Mouse (Mus musculus): ENCODE measurements around the gene Tchh. TPM values are rescaled to one million over a fixed set of nuclear protein-coding genes. Genes with fewer than 3 reads are reported as not detected.

Gene Tchh
- polyA plus RNA-seq, 1 experiment from 2014 or later, result 1.4 TPM

DNA sequence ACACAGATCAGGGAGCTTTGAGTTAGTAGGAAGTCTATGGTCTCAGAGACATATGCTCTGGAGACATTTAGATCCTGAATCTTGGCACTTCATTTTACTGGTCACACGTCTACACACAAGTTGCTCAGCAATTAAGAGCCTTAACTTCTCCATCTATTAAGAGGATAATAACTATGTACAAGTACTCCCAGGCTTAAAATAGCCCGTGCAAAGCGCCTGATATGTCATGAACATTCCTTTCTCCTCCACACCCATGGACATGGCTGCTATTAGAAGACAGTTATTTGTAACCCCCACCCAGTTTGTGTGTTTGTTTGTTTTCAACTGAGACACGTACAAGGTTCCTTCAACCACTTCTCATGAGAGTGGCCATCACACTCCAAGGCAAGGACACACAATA, 25.0 kb downstream of the Tchh start:
- H3K9me3 ChIP-seq (ENCODE audit: low read depth, low read length), result no peaks in the 10 kb centered on the region
- no peak for TF ChIP-seq CTCF (IDR thresholded peaks at IDR 0.05; ENCODE audit: low read depth)
- 65% methylated on average over 4 of the region's 4 CpGs for WGBS
- DNase-seq, result no peak
- H3K4me2 ChIP-seq, result no peak overlapping the region
- peak; percentile 35; the same call in 1 of the 2 replicates for ATAC-seq (ENCODE audit: insufficient read depth)
- no peaks in the 10 kb centered on the region for H3K27me3 ChIP-seq (ENCODE audit: insufficient read depth, low read length)
- no peak overlapping the region for H3K27ac ChIP-seq (ENCODE audit: low read depth)
- no peak overlapping the region for H3K9ac ChIP-seq
- H3K4me3 ChIP-seq (ENCODE audit: low read depth, low read length), result no peak overlapping the region
- H3K36me3 ChIP-seq (ENCODE audit: insufficient read depth), result no peaks in the 10 kb centered on the region
- H3K4me1 ChIP-seq (ENCODE audit: insufficient read depth), result no peaks in the 10 kb centered on the region

- DNase-seq (no peak), ATAC-seq (ENCODE audit: insufficient read depth) (no peak)
- TF ChIP-seq CTCF (IDR thresholded peaks at IDR 0.05; ENCODE audit: low read depth), result no peak
- H3K4me2 ChIP-seq, result no peak within 1 kb of the TSS
- H3K9me3 ChIP-seq (ENCODE audit: low read depth, low read length), result no peaks in the 10 kb centered on the region
- H3K4me1 ChIP-seq (ENCODE audit: insufficient read depth), result no peaks in the 10 kb centered on the region
- no peaks in the 10 kb centered on the region for H3K27me3 ChIP-seq (ENCODE audit: insufficient read depth, low read length)
- 71% methylated on average over 5 of the region's 5 CpGs for WGBS
- no peak within 1 kb of the TSS for H3K27ac ChIP-seq (ENCODE audit: low read depth)
- H3K9ac ChIP-seq, result no peak within 1 kb of the TSS
- no peaks in the 10 kb centered on the region for H3K36me3 ChIP-seq (ENCODE audit: insufficient read depth)
- H3K4me3 ChIP-seq (ENCODE audit: low read depth, low read length), result no peak within 1 kb of the TSS
These were observed 26.4 kb downstream of the Tchh start, which contains the start of gene Tchhl1 for GRCm38 (mm10) chr3:93468561-93468960. Gene Tchhl1, plus strand, starts transcription at chr3:93468754.

- DNase-seq, result no peak
- TF ChIP-seq CTCF (IDR thresholded peaks at IDR 0.05; ENCODE audit: low read depth), result no peak
These were observed 27.5 kb downstream of the Tchh start for GRCm38 (mm10) chr3:93469629-93470028.

DNA sequence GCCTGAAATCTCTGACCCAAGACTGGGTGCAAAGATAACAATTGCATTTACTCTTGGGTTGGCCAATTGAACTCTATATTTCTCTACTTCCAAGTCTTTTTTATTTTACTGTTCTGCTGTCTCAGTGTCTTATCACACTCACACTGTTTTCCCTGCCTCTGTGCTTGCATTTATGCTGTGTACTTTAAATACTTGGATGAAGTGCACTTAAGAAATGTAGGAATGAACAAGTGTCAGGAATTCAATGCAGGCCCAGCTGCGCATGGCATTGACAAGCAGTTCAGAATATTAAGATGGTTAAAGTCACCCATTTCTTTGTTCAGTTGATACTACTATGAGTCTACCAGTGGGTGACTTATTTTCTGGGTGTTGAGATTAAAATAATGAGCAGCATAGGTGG, 37.9 kb downstream of the Tchh start:
- Histone ChIP-seq H3K27ac (ENCODE audit: low read depth) (no peak overlapping the region), H3K36me3 (ENCODE audit: insufficient read depth) (no peaks in the 10 kb centered on the region), H3K27me3 (ENCODE audit: insufficient read depth, low read length) (no peaks in the 10 kb centered on the region), H3K9ac (no peak overlapping the region), H3K4me2 (no peak overlapping the region), H3K9me3 (ENCODE audit: low read depth, low read length) (no peaks in the 10 kb centered on the region), H3K4me3 (ENCODE audit: low read depth, low read length) (no peak overlapping the region), H3K4me1 (ENCODE audit: insufficient read depth) (no peaks in the 10 kb centered on the region)
- 79% methylated on average over 1 of the region's 1 CpGs for WGBS
- TF ChIP-seq CTCF (IDR thresholded peaks at IDR 0.05; ENCODE audit: low read depth), result no peak
- no peak for ATAC-seq (ENCODE audit: insufficient read depth)
- DNase-seq, result peak; percentile 28

More at GRCm38 (mm10) chr3:93469629-93470028, 27.5 kb downstream of the Tchh start:
- no peak overlapping the region for H3K9ac ChIP-seq
- ATAC-seq (ENCODE audit: insufficient read depth), result no peak
- WGBS, result 72% methylated on average over 3 of the region's 3 CpGs
- H3K27me3 ChIP-seq (ENCODE audit: insufficient read depth, low read length), result no peaks in the 10 kb centered on the region
- no peaks in the 10 kb centered on the region for H3K36me3 ChIP-seq (ENCODE audit: insufficient read depth)
- no peak overlapping the region for H3K4me2 ChIP-seq
- no peaks in the 10 kb centered on the region for H3K4me1 ChIP-seq (ENCODE audit: insufficient read depth)
- no peak overlapping the region for H3K4me3 ChIP-seq (ENCODE audit: low read depth, low read length)
- H3K9me3 ChIP-seq (ENCODE audit: low read depth, low read length), result no peaks in the 10 kb centered on the region
- no peak overlapping the region for H3K27ac ChIP-seq (ENCODE audit: low read depth)

DNA sequence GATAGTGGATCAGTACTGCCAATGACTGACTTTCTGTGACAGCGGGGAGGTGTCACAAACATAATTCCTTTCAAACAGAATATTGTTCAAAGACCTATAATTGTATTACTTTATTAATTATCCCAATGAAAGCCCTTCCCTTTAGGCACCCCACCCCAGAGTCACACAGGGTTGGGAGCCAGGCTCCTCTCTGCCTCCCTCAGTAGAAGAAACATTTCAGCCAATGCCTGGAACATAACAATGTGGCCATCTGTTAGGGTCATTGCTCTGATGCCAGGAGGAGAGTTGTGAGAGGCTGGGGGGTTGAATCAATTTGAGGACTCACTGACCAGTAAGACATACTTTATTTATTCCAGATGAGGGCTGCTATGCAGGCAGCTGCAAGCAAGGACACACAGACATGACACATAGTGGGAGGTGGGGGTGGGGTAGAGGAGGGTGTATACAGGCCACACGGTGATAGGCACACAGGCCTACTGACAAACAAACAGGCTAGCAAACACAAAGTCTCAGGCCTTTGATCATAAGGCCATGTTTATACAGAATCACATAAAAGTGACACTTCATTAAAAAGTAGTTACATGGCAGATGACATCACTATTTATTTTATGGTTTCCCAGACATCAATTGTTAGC, 40.0 kb downstream of the Tchh start:
- ATAC-seq (ENCODE audit: insufficient read depth) (peak; percentile 88), DNase-seq (peak; percentile 48)
- 50% methylated on average over 2 of the region's 2 CpGs for WGBS
- H3K4me2 ChIP-seq, result no peak overlapping the region
- no peaks in the 10 kb centered on the region for H3K36me3 ChIP-seq (ENCODE audit: insufficient read depth)
- no peak for TF ChIP-seq CTCF (IDR thresholded peaks at IDR 0.05; ENCODE audit: low read depth)
- H3K4me1 ChIP-seq (ENCODE audit: insufficient read depth), result no peaks in the 10 kb centered on the region
- H3K27me3 ChIP-seq (ENCODE audit: insufficient read depth, low read length), result no peaks in the 10 kb centered on the region
- no peak overlapping the region for H3K27ac ChIP-seq (ENCODE audit: low read depth)
- H3K4me3 ChIP-seq (ENCODE audit: low read depth, low read length), result no peak overlapping the region
- H3K9me3 ChIP-seq (ENCODE audit: low read depth, low read length), result no peaks in the 10 kb centered on the region
- no peak overlapping the region for H3K9ac ChIP-seq

- 85% methylated on average over 3 of the region's 3 CpGs for WGBS
- Histone ChIP-seq H3K27ac (ENCODE audit: low read depth) (no peak overlapping the region), H3K9ac (no peak overlapping the region), H3K4me3 (ENCODE audit: low read depth, low read length) (no peak overlapping the region), H3K4me2 (no peak overlapping the region), H3K36me3 (ENCODE audit: insufficient read depth) (no peaks in the 10 kb centered on the region), H3K9me3 (ENCODE audit: low read depth, low read length) (no peaks in the 10 kb centered on the region), H3K4me1 (ENCODE audit: insufficient read depth) (no peaks in the 10 kb centered on the region), H3K27me3 (ENCODE audit: insufficient read depth, low read length) (no peaks in the 10 kb centered on the region)
- DNase-seq, result no peak
- no peak for TF ChIP-seq CTCF (IDR thresholded peaks at IDR 0.05; ENCODE audit: low read depth)
- no peak for ATAC-seq (ENCODE audit: insufficient read depth)
These were observed 43.5 kb downstream of the Tchh start for GRCm38 (mm10) chr3:93485611-93486010.

DNA sequence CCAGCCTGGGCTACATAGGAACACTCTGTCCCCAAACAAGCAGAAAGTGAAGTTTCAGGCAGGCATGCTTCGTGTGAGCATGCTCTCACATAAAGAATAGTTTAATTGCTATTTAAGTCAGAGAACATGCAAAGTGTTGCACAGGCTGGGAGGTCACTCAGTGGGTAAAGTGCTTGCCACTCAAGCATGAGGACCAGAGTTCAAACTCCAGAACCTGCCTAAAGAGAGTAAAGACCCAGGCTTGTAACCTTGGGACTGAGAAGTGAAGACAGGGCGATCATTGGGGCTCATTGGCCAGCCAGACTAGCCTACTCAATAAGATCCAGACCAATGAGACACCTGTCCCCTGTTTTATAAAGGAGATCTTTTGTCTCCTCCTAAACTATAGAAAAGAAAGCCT, 46.4 kb downstream of the Tchh start:
- Histone ChIP-seq H3K9me3 (ENCODE audit: low read depth, low read length) (no peaks in the 10 kb centered on the region), H3K36me3 (ENCODE audit: insufficient read depth) (no peaks in the 10 kb centered on the region), H3K9ac (no peak overlapping the region), H3K4me2 (no peak overlapping the region), H3K27ac (ENCODE audit: low read depth) (no peak overlapping the region), H3K27me3 (ENCODE audit: insufficient read depth, low read length) (no peaks in the 10 kb centered on the region), H3K4me3 (ENCODE audit: low read depth, low read length) (no peak overlapping the region), H3K4me1 (ENCODE audit: insufficient read depth) (no peaks in the 10 kb centered on the region)
- DNase-seq (no peak), ATAC-seq (ENCODE audit: insufficient read depth) (no peak)
- 80% methylated on average over 2 of the region's 2 CpGs for WGBS
- TF ChIP-seq CTCF (IDR thresholded peaks at IDR 0.05; ENCODE audit: low read depth), result no peak

Measured in lung, embryonic 14.5 days (tissue).